Mouse (Mus musculus): ENCODE results near the gene Rps11. TPM values are rescaled to one million over a fixed set of nuclear protein-coding genes. Genes with fewer than 3 reads are reported as not detected.

The Rps11 gene
- polyA plus RNA-seq, 1 experiment from 2014 or later, result 952 TPM

DNA sequence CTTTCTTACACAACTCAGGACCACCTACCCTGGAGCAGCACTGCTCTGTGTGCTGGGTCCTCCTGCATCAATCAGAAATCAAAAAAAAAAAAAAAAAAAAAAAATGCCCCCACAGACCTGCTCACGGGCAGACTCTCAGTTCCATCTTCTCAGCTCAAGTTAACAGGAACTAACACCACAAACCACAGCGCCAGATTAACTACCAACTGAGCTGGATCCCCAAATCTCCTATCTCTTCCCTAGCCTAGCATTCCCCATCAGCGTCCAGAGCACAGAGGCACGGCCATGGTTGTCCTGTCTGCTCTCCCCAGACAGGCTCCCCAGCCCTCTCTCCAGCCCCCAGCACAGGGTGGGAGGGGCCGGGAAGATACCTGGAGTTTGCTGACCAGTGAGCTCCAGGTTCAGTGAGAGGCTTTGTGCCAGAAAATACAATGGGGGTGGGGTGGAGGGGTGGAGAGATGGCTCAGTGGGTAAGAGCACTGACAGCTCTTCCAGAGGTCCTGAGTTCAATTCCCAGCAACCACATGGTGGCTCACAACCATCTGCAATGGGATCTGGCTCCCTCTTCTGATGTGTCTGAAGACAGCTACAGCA lies 17.1 kb downstream of the Rps11 start:
- 54% methylated on average over 5 of the region's 5 CpGs for WGBS
- Histone ChIP-seq H3K9ac (no peak overlapping the region), H3K4me1 (replicated peaks; ENCODE audit: control insufficient read depth, insufficient read depth, low read length) (no peaks in the 10 kb centered on the region), H3K36me3 (replicated peaks; ENCODE audit: control insufficient read depth, insufficient read depth) (no peaks in the 10 kb centered on the region), H3K27ac (no peak overlapping the region), H3K27me3 (ENCODE audit: control insufficient read depth, insufficient read depth, low read length) (no peaks in the 10 kb centered on the region), H3K4me2 (replicated peaks) (no peak overlapping the region), H3K4me3 (replicated peaks; ENCODE audit: low read length) (no peak overlapping the region), H3K9me3 (ENCODE audit: control insufficient read depth, low read length) (no peaks in the 10 kb centered on the region)
- ATAC-seq (ENCODE audit: low FRiP score) (no peak), DNase-seq (ENCODE audit: low spot score) (no peak)

DNA sequence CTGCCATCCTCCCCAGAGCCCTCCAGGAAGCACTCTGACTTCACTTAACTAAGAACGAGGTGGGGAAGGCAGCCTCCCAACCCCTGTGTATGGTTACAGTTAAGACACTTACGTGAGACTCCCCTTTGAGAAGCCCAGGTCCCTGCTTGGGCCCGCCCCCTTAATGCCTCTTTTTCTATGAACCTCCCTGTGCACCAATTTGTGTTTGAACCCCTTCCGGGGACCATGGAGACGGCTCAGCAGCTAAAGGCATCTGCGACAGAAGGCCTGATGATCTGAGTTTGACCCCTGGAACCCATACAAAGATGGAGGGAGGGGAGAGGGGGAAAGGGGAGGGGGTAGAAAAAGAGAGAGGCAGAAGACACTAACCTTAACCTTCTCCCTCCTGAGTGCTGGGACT lies 17.8 kb downstream of the Rps11 start:
- Histone ChIP-seq H3K36me3 (replicated peaks; ENCODE audit: control insufficient read depth, insufficient read depth) (no peaks in the 10 kb centered on the region), H3K4me3 (replicated peaks; ENCODE audit: low read length) (no peak overlapping the region), H3K9me3 (ENCODE audit: control insufficient read depth, low read length) (no peaks in the 10 kb centered on the region), H3K4me1 (replicated peaks; ENCODE audit: control insufficient read depth, insufficient read depth, low read length) (no peaks in the 10 kb centered on the region), H3K27me3 (ENCODE audit: control insufficient read depth, insufficient read depth, low read length) (no peaks in the 10 kb centered on the region), H3K9ac (no peak overlapping the region), H3K27ac (no peak overlapping the region), H3K4me2 (replicated peaks) (no peak overlapping the region)
- no peak for ATAC-seq (ENCODE audit: low FRiP score)
- 19% methylated on average over 6 of the region's 6 CpGs for WGBS
- DNase-seq (ENCODE audit: low spot score), result no peak

DNA sequence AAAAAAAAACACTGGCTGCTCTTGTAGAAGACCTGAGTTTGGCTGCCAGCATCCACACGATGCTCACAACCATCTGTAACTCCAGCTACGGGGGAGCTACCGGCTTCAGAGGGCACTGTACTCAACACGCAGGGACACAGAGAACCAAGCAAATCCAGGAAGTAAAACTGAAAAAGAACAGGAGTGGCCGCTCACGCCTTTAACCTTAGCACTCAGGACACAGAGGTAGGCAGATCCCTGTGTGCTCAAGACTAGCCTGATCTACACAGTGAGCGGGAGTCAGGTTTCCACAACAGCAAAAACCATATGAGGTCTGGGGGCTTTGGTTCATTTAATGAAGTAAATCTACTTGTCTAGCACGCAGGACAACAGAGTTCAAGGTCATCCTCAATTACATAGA lies 18.7 kb downstream of the Rps11 start:
- H3K4me1 ChIP-seq (replicated peaks; ENCODE audit: control insufficient read depth, insufficient read depth, low read length), result no peaks in the 10 kb centered on the region
- no peak overlapping the region for H3K27ac ChIP-seq
- H3K4me3 ChIP-seq (replicated peaks; ENCODE audit: low read length), result no peak overlapping the region
- no peak for DNase-seq (ENCODE audit: low spot score)
- no peaks in the 10 kb centered on the region for H3K36me3 ChIP-seq (replicated peaks; ENCODE audit: control insufficient read depth, insufficient read depth)
- 81% methylated on average over 8 of the region's 8 CpGs for WGBS
- no peak overlapping the region for H3K9ac ChIP-seq
- H3K9me3 ChIP-seq (ENCODE audit: control insufficient read depth, low read length), result no peaks in the 10 kb centered on the region
- no peaks in the 10 kb centered on the region for H3K27me3 ChIP-seq (ENCODE audit: control insufficient read depth, insufficient read depth, low read length)
- ATAC-seq (ENCODE audit: low FRiP score), result no peak
- H3K4me2 ChIP-seq (replicated peaks), result no peak overlapping the region

DNA sequence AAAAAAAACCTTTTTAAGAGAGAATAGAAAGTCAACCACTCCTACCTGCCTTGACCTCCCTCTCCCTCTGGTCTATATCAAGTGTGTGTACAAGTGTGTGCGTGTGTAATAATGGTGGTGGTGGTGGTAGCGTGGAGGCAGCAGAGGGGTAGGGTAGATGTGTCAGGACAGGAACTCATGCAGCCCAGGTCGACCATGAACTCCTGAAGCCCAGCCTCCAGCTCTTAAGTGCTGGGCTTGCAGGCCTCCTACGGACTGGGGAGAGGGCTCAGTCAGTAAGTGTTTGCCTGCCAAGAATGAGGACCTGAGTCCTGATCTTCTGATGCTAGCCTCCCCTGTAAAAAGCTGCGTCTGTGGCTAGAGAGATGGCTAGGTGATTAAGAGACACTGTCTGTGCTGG lies 19.3 kb downstream of the Rps11 start:
- H3K4me3 ChIP-seq (replicated peaks; ENCODE audit: low read length), result no peak overlapping the region
- no peaks in the 10 kb centered on the region for H3K36me3 ChIP-seq (replicated peaks; ENCODE audit: control insufficient read depth, insufficient read depth)
- H3K27me3 ChIP-seq (ENCODE audit: control insufficient read depth, insufficient read depth, low read length), result no peaks in the 10 kb centered on the region
- H3K9me3 ChIP-seq (ENCODE audit: control insufficient read depth, low read length), result no peaks in the 10 kb centered on the region
- H3K4me2 ChIP-seq (replicated peaks), result no peak overlapping the region
- H3K4me1 ChIP-seq (replicated peaks; ENCODE audit: control insufficient read depth, insufficient read depth, low read length), result no peaks in the 10 kb centered on the region
- no peak for DNase-seq (ENCODE audit: low spot score)
- no peak for ATAC-seq (ENCODE audit: low FRiP score)
- no peak overlapping the region for H3K27ac ChIP-seq
- H3K9ac ChIP-seq, result no peak overlapping the region
- WGBS, result 89% methylated on average over 5 of the region's 5 CpGs

DNA sequence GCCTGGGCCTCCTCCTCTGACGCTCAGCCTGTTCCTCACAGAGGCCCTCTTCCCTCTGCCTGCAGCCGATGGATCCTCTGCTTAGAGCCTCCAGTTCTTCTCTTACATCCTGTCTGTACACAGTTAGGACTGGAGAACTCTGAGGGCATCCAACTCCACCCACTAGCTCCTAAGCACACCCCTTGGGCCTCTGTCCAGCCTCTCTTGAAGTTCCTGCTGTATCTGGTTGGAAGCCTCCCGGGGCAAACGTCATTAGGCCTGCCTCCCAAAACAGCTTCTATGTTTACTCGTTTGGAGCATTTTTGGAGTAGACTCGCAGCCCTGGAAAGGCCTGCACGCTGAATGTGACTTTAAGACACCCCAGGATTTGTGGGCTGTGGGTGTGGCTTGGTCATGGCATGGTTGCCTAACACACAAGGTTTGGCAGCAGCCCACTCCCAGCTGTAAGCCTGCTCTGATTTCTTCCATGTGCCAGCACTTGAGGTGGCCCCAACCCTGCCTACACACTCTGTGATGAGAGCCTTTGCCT lies 20.5 kb downstream of the Rps11 start, which contains the start of gene Fcgrt:
TSS of gene Fcgrt (minus strand) at position 200 of the 529 bp plus-strand sequence.
- Histone ChIP-seq H3K36me3 (replicated peaks; ENCODE audit: control insufficient read depth, insufficient read depth) (no peaks in the 10 kb centered on the region), H3K9ac (0 out of 2 replicates have a peak within 1 kb of the TSS, but pooled peaks have one; percentile 16), H3K4me3 (replicated peaks; ENCODE audit: low read length) (no peak within 1 kb of the TSS), H3K27ac (no peak within 1 kb of the TSS), H3K9me3 (ENCODE audit: control insufficient read depth, low read length) (no peaks in the 10 kb centered on the region), H3K27me3 (ENCODE audit: control insufficient read depth, insufficient read depth, low read length) (no peaks in the 10 kb centered on the region), H3K4me2 (replicated peaks) (peak within 1 kb of the TSS; percentile 34), H3K4me1 (replicated peaks; ENCODE audit: control insufficient read depth, insufficient read depth, low read length) (no peaks in the 10 kb centered on the region)
- DNase-seq (ENCODE audit: low spot score), result no peak
- ATAC-seq (ENCODE audit: low FRiP score), result no peak; the same call in 1 of the 2 replicates
- WGBS, result 70% methylated on average over 7 of the region's 7 CpGs

DNA sequence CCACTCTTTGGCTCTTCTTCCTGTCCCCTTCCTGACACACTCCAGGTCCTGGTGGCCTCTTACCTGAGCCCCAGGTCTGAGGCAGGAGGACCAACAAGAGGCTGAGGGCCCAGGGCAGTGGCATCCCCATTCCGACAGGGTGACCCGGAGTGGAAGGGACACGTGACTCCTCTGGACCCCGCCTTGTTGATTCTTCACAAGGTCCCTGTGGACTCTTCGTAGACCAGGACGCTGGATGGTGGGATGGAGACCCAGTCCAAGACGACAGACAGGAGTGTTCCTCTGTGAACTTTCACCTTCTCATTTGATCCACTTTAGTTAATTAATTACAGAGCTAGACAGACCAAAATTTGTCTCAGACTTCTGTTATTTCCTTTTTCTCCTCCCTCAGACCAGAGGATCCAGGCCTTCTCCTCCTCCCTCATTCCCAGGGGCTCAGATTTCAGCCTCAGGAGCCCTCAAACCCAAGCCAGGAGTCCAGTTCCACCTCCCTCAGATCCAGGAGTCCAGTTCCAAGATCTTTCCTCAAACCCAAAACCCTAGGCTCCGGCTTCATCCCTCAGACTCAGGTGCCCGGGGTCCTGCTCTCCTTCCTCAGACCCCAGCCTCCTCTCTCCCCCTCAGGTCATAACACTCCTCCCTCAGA lies 21.2 kb downstream of the Rps11 start:
- H3K4me2 ChIP-seq (replicated peaks), result peak overlapping the region; percentile 34
- H3K27me3 ChIP-seq (ENCODE audit: control insufficient read depth, insufficient read depth, low read length), result no peaks in the 10 kb centered on the region
- no peaks in the 10 kb centered on the region for H3K4me1 ChIP-seq (replicated peaks; ENCODE audit: control insufficient read depth, insufficient read depth, low read length)
- no peak overlapping the region for H3K4me3 ChIP-seq (replicated peaks; ENCODE audit: low read length)
- no peaks in the 10 kb centered on the region for H3K9me3 ChIP-seq (ENCODE audit: control insufficient read depth, low read length)
- DNase-seq (ENCODE audit: low spot score), result no peak
- H3K9ac ChIP-seq, result 0 out of 2 replicates have a peak overlapping the region, but pooled peaks have one; percentile 16
- no peak overlapping the region for H3K27ac ChIP-seq
- ATAC-seq (ENCODE audit: low FRiP score), result no peak
- no peaks in the 10 kb centered on the region for H3K36me3 ChIP-seq (replicated peaks; ENCODE audit: control insufficient read depth, insufficient read depth)
- WGBS, result 84% methylated on average over 9 of the region's 9 CpGs

DNA sequence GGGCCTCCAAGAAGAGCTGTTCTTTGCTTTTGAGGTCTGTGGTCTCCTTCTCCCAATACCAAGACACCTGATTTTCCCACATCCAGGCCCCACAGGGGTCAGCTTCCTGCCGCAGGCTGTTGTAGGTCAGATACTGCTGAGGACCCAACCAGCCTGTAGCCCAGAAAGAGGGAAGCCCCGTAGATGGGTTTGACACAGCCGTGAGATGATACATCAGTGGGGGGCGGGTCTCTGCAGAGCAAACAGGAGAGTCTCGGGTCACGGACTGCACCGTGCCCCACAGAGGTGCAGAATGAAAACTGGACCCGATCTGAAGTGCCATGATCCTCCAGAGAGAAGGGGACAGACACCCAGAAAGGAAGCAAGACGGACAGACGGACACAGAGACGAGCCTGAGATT lies 21.8 kb downstream of the Rps11 start:
- no peak overlapping the region for H3K9ac ChIP-seq

DNA sequence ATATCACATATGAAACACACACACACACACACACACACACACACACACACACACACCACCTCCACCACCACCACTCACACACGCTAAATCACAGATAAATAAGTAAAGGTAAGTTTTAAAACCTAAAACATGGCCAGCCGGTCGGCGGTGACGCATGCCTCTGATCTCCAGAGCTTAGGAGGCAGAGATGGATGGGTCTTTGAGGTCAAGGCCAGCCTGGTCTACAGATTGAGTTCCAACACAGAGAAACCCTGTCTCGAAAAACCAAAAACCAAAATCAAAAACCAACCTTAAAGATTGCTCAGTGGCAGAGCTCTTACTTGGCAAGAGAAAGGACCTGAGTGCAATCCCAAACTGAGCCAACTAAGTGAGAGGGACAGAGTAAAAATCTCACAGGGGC lies 24.2 kb downstream of the Rps11 start:
- H3K4me3 ChIP-seq (replicated peaks; ENCODE audit: low read length), result no peak overlapping the region
- H3K27me3 ChIP-seq (ENCODE audit: control insufficient read depth, insufficient read depth, low read length), result no peaks in the 10 kb centered on the region
- no peak for ATAC-seq (ENCODE audit: low FRiP score)
- H3K9ac ChIP-seq, result no peak overlapping the region
- H3K27ac ChIP-seq, result no peak overlapping the region
- no peaks in the 10 kb centered on the region for H3K36me3 ChIP-seq (replicated peaks; ENCODE audit: control insufficient read depth, insufficient read depth)
- H3K9me3 ChIP-seq (ENCODE audit: control insufficient read depth, low read length), result no peaks in the 10 kb centered on the region
- H3K4me1 ChIP-seq (replicated peaks; ENCODE audit: control insufficient read depth, insufficient read depth, low read length), result no peaks in the 10 kb centered on the region
- 95% methylated on average over 6 of the region's 6 CpGs for WGBS
- no peak for DNase-seq (ENCODE audit: low spot score)
- no peak overlapping the region for H3K4me2 ChIP-seq (replicated peaks)

More for the DNA sequence above, 21.8 kb downstream of the Rps11 start:
- Histone ChIP-seq H3K27me3 (ENCODE audit: control insufficient read depth, insufficient read depth, low read length) (no peaks in the 10 kb centered on the region), H3K4me1 (replicated peaks; ENCODE audit: control insufficient read depth, insufficient read depth, low read length) (no peaks in the 10 kb centered on the region), H3K27ac (no peak overlapping the region), H3K36me3 (replicated peaks; ENCODE audit: control insufficient read depth, insufficient read depth) (no peaks in the 10 kb centered on the region), H3K4me3 (replicated peaks; ENCODE audit: low read length) (no peak overlapping the region), H3K9me3 (ENCODE audit: control insufficient read depth, low read length) (no peaks in the 10 kb centered on the region), H3K4me2 (replicated peaks) (peak overlapping the region; percentile 34)
- 88% methylated on average over 11 of the region's 11 CpGs for WGBS
- ATAC-seq (ENCODE audit: low FRiP score), result no peak
- no peak for DNase-seq (ENCODE audit: low spot score)

DNA sequence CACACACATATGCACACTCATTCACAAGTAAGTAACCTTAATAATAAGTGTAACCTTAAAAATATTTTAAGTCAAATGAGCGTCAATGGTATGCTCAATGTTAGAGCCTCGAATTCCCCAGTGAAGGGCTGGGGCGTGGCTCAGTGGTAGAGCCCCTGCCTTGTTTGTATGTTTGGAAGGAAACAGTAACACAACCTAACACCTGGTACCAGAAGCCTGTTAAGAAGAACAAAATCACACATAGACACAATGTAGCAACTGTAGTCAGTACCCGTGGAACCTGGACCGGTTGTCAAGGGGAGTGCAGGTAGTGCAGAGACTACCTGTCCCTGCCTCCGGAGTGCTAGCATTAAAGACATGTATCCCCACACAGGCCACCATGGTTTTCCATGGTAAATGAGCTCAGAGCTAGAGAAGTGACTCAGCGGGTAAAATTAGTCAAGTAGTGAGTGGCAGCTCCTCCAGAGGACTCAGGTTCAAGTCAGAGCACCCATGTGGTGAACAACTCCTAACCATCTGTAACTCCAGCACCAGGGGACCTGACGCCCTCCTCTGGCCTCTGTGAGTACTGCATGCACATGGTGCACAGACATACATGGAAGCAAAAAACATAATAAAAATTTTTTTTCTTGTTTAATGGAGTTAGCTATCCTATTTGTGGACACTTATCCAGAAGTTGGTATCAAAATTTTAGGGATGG lies 25.5 kb downstream of the Rps11 start:
- H3K9me3 ChIP-seq (ENCODE audit: control insufficient read depth, low read length), result no peaks in the 10 kb centered on the region
- H3K4me2 ChIP-seq (replicated peaks), result no peak overlapping the region
- no peaks in the 10 kb centered on the region for H3K27me3 ChIP-seq (ENCODE audit: control insufficient read depth, insufficient read depth, low read length)
- ATAC-seq (ENCODE audit: low FRiP score) (no peak), DNase-seq (ENCODE audit: low spot score) (no peak)
- no peak overlapping the region for H3K4me3 ChIP-seq (replicated peaks; ENCODE audit: low read length)
- 91% methylated on average over 8 of the region's 8 CpGs for WGBS
- no peaks in the 10 kb centered on the region for H3K36me3 ChIP-seq (replicated peaks; ENCODE audit: control insufficient read depth, insufficient read depth)
- no peaks in the 10 kb centered on the region for H3K4me1 ChIP-seq (replicated peaks; ENCODE audit: control insufficient read depth, insufficient read depth, low read length)
- H3K27ac ChIP-seq, result no peak overlapping the region
- no peak overlapping the region for H3K9ac ChIP-seq
